Mouse (Mus musculus) neural tube, embryonic 15.5 days (tissue): ENCODE results near the gene Mast4. TPM values are rescaled to one million over a fixed set of nuclear protein-coding genes. Genes with fewer than 3 reads are reported as not detected.
A peak's percentile ranks its signal among the peaks of the same experiment; 100 is the strongest.

Source experiments
- ATAC-seq: fragments of 200-750 bp; cut with Nextera tagmentation; 2 replicates; pipeline ENCODE4 v1.8.0; 2017; ENCODE audit warnings: mild to moderate bottlenecking, moderate TSS enrichment, moderate library complexity; ENCODE audit not compliant: low FRiP score
- H3K27ac ChIP-seq: fragments of 300-500 bp; sonication (generic); replicated peaks from 2 replicates; pipeline ENCODE4 v1.5.1; 2015; ENCODE audit warnings: mild to moderate bottlenecking, inconsistent platforms
- H3K27me3 ChIP-seq: fragments of 300-500 bp; sonication (generic); replicated peaks from 2 replicates; pipeline ENCODE4 v1.6.1; 2015; ENCODE audit warnings: inconsistent platforms
- H3K36me3 ChIP-seq: fragments of 300-500 bp; sonication (generic); 2 replicates; pipeline ENCODE4 v1.6.1; 2015; ENCODE audit warnings: inconsistent platforms
- H3K4me1 ChIP-seq: fragments of 300-500 bp; sonication (generic); 2 replicates; pipeline ENCODE4 v1.6.1; 2015; ENCODE audit warnings: inconsistent platforms
- H3K4me2 ChIP-seq: fragments of 300-500 bp; sonication (generic); 2 replicates; pipeline ENCODE4 v1.6.1; 2015; ENCODE audit warnings: inconsistent platforms, mild to moderate bottlenecking, moderate library complexity
- H3K4me3 ChIP-seq: fragments of 300-500 bp; sonication (generic); replicated peaks from 2 replicates; pipeline ENCODE4 v1.5.1; 2015; ENCODE audit warnings: mild to moderate bottlenecking, inconsistent platforms
- H3K9ac ChIP-seq: fragments of 300-500 bp; sonication (generic); replicated peaks from 2 replicates; pipeline ENCODE4 v1.6.1; 2015; ENCODE audit warnings: mild to moderate bottlenecking, inconsistent platforms
- H3K9me3 ChIP-seq: fragments of 300-500 bp; sonication (generic); replicated peaks from 2 replicates; pipeline ENCODE4 v1.6.1; 2016; ENCODE audit warnings: inconsistent platforms
- WGBS: fragments of 180-500 bp; shearing (Covaris S2); methylation state at CpG from one replicate; pipeline ENCODE4 v1.1.7; 2015; ENCODE audit warnings: mixed read lengths; 5-methylcytosine and 5-hydroxymethylcytosine counted together
- polyA plus RNA-seq: library from polyadenylated mRNA; unstranded; fragments of >200 nt; fragmentation: Nextera tagmentation; extraction: Ambion mirVana; gene quantifications from 2 replicates; pipeline ENCODE4 v1.2.1, GENCODE M21; 2015

The Mast4 gene
- polyA plus RNA-seq, 1 experiment from 2014 or later, result 24.7 TPM

DNA sequence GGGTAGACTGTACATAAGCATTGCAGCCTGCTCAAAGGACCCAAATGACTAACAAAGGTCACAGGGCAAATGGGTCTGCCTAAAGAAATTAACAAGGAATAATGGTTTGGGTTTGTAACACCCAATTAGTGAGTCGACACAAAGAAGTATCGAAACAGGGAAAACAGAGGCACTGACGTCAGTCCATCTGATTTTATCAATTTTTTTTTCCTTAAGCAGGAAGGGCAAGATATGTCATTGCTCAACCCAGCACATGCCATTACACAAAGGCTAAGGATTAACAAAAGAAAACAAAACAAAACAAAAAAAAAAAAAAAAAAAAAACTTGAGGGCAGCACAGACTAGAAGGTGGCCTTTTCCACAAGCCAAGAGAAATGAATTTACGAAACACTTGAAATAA, 487.8 kb downstream of the Mast4 start:
- 88% methylated on average over 4 of the region's 4 CpGs for WGBS
- Histone ChIP-seq H3K4me3 (no peak overlapping the region), H3K9me3 (no peaks in the 10 kb centered on the region), H3K4me2 (no peak overlapping the region), H3K27ac (no peak overlapping the region), H3K9ac (no peak overlapping the region), H3K36me3 (no peaks in the 10 kb centered on the region), H3K27me3 (no peaks in the 10 kb centered on the region), H3K4me1 (0 out of 2 replicates have a peak, but pooled peaks cover 4% of the 10 kb centered on the region)
- ATAC-seq, result no peak

DNA sequence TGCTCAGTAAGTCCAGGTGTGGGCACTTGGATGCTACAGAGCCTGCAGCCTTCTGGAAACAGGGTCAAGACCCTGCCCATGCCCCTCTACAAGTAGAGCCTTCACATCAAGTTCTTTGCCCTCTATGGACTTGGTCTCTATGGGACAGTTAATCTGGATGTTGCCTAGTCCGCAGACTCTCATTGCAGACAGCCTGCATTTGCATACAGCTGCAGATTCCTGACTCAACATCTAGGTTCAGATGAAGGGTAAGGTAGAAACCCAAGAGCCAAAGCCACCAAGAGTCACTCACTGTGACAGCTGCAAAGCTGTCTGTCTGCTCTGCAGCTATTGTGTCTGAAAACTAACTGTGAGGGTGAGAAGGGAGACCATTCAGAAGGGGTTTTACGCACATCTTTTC, 491.6 kb downstream of the Mast4 start:
- Histone ChIP-seq H3K4me2 (no peak overlapping the region), H3K4me3 (no peak overlapping the region), H3K9ac (no peak overlapping the region), H3K27ac (no peak overlapping the region), H3K27me3 (no peaks in the 10 kb centered on the region), H3K4me1 (0 out of 2 replicates have a peak, but pooled peaks cover 4% of the 10 kb centered on the region), H3K36me3 (no peaks in the 10 kb centered on the region), H3K9me3 (no peaks in the 10 kb centered on the region)
- 45% methylated on average over 2 of the region's 2 CpGs for WGBS
- no peak for ATAC-seq

DNA sequence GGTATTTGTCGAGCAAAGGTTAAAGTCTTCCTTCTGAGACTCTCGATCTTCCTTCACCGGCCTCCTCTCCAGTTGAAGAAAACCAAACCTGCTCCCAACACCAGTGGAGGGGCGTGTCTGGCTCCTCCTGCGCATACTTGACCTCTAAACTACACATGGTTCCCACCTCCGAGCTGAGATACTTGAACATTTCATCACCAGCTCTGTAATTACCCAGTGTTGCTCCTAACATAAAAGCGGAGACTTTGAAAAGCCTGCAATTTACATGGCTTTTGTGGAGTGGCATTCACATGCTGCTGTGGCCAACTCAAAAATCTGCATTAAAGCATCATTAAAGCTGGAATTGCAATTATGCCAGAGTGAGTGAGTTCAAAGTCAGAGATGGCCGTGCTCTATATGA, 492.1 kb downstream of the Mast4 start:
- WGBS, result 50% methylated on average over 8 of the region's 8 CpGs
- Histone ChIP-seq H3K36me3 (no peaks in the 10 kb centered on the region), H3K27ac (no peak overlapping the region), H3K9ac (no peak overlapping the region), H3K4me3 (no peak overlapping the region), H3K4me2 (no peak overlapping the region), H3K27me3 (no peaks in the 10 kb centered on the region), H3K4me1 (0 out of 2 replicates have a peak, but pooled peaks cover 4% of the 10 kb centered on the region), H3K9me3 (no peaks in the 10 kb centered on the region)
- ATAC-seq, result no peak

DNA sequence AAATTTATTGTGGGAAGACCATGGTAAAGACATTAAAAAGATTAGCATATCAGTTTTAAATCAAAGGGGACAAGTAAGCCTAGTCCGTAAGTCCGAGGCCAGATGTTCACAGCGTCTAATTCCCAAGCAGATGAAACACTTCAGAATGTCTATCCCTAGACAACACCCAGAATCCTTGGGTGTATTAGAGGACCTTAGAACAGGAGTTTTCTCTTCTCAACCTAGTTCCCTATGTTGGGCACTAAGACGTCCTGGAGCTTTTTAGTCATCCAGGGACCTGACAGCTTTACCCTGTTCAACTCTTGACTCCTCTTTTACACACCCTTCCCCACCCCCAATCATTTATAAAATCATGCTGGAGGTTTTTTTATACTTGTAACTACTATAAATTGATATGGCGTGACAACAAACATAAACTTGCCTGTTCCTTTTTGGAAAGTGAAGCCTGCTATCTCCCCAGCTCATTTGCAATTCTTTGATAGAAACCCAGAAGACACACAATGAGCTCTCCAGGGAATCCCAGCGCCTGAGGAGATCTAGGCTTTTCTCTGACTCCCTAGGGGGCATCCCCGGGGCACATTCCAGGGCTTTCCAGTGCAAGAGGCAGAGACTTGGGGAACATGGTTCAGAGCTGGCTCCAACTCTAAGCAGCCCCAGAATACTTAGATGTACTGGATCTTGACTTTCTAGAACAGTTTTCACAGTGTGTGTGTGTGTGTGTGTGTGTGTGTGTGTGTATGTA, 494.4 kb downstream of the Mast4 start:
- H3K4me3 ChIP-seq, result no peak overlapping the region
- 29% methylated on average over 7 of the region's 7 CpGs for WGBS
- H3K27ac ChIP-seq, result no peak overlapping the region
- ATAC-seq, result no peak
- H3K27me3 ChIP-seq, result no peaks in the 10 kb centered on the region
- no peaks in the 10 kb centered on the region for H3K9me3 ChIP-seq
- H3K9ac ChIP-seq, result no peak overlapping the region
- no peak overlapping the region for H3K4me2 ChIP-seq
- peaks cover 7% of the 10 kb centered on the region; the same call in 1 of the 2 replicates for H3K4me1 ChIP-seq
- no peaks in the 10 kb centered on the region for H3K36me3 ChIP-seq

DNA sequence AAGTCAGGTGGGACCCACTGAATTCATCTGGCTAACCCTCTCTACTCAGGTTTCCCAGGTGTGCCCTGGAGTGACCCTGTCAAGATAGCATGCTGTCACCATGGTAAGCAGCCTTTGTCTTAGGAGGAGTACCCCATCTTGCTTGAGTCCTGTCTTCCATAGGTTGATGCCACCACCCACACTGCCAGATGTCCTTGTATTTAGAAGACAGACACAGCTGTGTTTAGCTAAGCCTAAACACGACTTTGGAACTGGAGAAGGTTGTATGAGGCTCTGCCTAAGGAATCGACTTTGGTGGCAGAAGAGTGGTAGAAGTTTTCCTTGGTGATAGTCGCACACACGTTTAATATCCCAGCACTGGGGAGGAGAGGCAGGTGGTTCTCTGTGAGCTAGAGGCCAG, 496.9 kb downstream of the Mast4 start:
- Histone ChIP-seq H3K27me3 (no peaks in the 10 kb centered on the region), H3K36me3 (no peaks in the 10 kb centered on the region), H3K4me3 (no peak overlapping the region), H3K9ac (no peak overlapping the region), H3K4me2 (no peak overlapping the region), H3K4me1 (peaks cover 4% of the 10 kb centered on the region; the same call in 1 of the 2 replicates), H3K27ac (no peak overlapping the region), H3K9me3 (no peaks in the 10 kb centered on the region)
- 76% methylated on average over 4 of the region's 4 CpGs for WGBS
- ATAC-seq, result no peak

DNA sequence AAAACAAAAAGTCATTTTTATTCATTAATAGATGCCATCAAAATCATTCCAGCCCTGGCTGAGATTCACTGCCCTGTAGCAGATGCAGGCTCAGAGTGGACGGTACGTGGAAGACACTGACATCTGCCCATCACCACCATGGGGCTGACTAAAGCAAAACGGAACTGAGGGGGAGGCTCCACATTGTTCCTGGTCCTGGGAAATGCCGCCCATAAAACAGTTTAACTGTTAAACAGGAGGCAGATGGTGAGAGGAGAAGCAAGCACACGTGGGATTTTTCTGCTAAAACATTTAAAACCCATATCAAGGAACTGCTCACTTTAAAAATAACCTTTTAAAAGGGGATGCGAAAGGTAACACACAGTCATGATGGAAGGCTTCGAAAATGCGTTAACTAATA, 499.0 kb downstream of the Mast4 start:
- 37% methylated on average over 8 of the region's 8 CpGs for WGBS
- H3K4me1 ChIP-seq, result peaks cover 3% of the 10 kb centered on the region; the same call in 1 of the 2 replicates
- no peaks in the 10 kb centered on the region for H3K9me3 ChIP-seq
- no peaks in the 10 kb centered on the region for H3K27me3 ChIP-seq
- no peaks in the 10 kb centered on the region for H3K36me3 ChIP-seq
- no peak for ATAC-seq
- H3K9ac ChIP-seq, result no peak overlapping the region
- H3K4me3 ChIP-seq, result no peak overlapping the region
- H3K27ac ChIP-seq, result no peak overlapping the region
- no peak overlapping the region for H3K4me2 ChIP-seq

DNA sequence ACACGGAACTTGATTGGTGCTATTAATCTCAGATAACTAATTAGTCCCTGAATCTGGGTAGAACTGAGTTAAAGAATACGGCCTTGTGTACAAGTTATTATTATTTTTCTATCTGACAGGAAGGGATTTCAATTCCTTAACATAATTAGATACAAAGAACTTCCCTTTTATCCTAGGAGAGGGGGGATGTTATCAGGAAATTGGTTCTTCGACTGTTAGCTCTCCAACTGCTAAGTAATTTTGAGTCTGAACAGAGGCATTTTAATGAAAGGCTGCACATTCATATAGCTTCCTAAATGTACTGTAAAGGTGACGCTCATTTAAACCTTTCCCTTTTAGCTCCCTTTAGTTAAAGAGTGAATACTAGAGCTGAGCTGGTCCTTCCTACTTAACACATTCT, 516.0 kb downstream of the Mast4 start:
- no peaks in the 10 kb centered on the region for H3K36me3 ChIP-seq
- WGBS, result 78% methylated on average over 4 of the region's 4 CpGs
- no peak for ATAC-seq

DNA sequence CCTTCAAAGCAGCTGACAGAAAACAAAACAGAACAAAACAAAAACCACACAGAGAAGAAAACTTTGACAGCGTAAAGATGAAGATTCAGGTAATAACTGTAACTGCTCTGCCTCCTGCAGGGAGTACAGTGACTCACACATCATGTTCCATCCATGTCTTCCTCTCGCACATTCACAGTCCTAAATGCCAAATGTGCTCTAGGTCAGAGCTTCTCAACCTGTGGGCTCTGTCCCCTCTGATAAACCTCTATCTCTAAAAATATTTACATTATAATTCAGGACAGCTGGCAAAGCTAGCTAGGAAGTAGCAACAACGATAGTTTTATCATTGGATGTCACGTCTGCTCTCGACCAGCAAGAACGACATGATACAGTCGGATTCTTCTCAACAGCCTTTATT, 517.6 kb downstream of the Mast4 start:
- no peaks in the 10 kb centered on the region for H3K27me3 ChIP-seq
- H3K4me3 ChIP-seq, result no peak overlapping the region
- H3K9me3 ChIP-seq, result no peaks in the 10 kb centered on the region
- no peak for ATAC-seq
- H3K4me1 ChIP-seq, result peaks cover 24% of the 10 kb centered on the region
- H3K4me2 ChIP-seq, result no peak overlapping the region
- 92% methylated on average over 7 of the region's 7 CpGs for WGBS
- no peak overlapping the region for H3K9ac ChIP-seq
- H3K36me3 ChIP-seq, result no peaks in the 10 kb centered on the region
- H3K27ac ChIP-seq, result no peak overlapping the region

More for the DNA sequence above, 516.0 kb downstream of the Mast4 start:
- no peak overlapping the region for H3K4me3 ChIP-seq
- H3K27me3 ChIP-seq, result no peaks in the 10 kb centered on the region
- no peak overlapping the region for H3K27ac ChIP-seq
- peaks cover 14% of the 10 kb centered on the region for H3K4me1 ChIP-seq
- no peak overlapping the region for H3K4me2 ChIP-seq
- H3K9me3 ChIP-seq, result no peaks in the 10 kb centered on the region
- H3K9ac ChIP-seq, result no peak overlapping the region

DNA sequence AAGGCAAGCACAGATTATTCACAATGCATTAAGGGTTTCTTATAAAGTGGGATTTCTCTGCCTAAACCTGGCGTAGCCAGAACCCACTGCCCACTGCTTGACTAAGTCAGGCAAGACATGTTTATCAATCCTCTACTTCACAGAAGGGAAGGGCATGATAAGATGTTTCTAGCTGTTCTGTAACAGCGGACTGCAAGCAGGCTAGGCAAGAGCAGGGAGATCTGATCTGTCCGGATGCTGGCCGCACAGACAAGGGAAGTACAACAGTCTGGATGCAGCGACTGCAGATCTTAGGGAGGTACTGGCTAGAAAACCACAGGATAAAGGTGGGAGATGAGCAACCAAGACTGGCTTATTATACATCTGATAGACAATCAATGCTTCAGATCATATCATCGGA, 519.1 kb downstream of the Mast4 start:
- H3K4me3 ChIP-seq, result no peak overlapping the region
- H3K36me3 ChIP-seq, result no peaks in the 10 kb centered on the region
- no peaks in the 10 kb centered on the region for H3K9me3 ChIP-seq
- H3K4me2 ChIP-seq, result no peak overlapping the region
- no peak for ATAC-seq
- WGBS, result 89% methylated on average over 6 of the region's 6 CpGs
- H3K9ac ChIP-seq, result no peak overlapping the region
- peaks cover 40% of the 10 kb centered on the region for H3K4me1 ChIP-seq
- H3K27me3 ChIP-seq, result no peaks in the 10 kb centered on the region
- no peak overlapping the region for H3K27ac ChIP-seq

DNA sequence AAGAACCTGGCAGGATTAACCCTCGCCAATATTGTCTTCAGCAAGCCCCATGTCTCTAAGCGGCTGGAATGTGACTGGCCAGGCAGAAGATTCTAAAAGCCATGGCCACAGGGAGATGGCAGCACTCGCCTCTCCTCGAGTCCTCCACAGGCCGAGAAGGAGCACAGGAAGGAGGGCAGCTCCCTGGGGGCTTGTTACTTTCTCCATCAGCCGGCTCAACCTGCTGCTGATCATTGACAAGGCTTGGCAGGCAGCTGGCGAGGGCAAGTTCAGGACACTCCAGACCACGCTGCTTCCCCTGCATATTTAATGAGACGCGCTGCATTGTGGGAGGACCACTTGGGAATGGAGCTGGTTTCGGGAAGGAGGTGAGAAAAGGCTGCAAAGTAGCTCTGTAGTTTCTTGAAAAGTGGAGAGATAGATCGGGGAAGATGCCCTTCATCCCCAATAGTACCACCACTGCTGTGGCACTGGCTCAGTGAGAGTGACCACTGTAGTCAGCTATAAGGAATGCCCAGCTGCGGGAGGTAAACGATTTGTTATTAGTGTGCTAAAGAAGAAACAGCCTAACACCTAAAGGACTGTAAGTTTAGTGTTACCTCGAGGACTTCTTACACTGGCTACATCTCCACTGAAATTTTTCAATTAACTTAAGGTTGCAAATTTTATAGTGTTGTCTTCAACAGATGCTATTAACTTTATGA, 523.0 kb downstream of the Mast4 start:
- Histone ChIP-seq H3K4me1 (peaks cover 44% of the 10 kb centered on the region), H3K27ac (peak overlapping the region; percentile 19), H3K27me3 (no peaks in the 10 kb centered on the region), H3K4me2 (peak overlapping the region; percentile 65), H3K36me3 (no peaks in the 10 kb centered on the region), H3K9ac (0 out of 2 replicates have a peak overlapping the region, but pooled peaks have one; percentile 8), H3K4me3 (peak overlapping the region; percentile 36), H3K9me3 (no peaks in the 10 kb centered on the region)
- WGBS, result 2% methylated on average over 15 of the region's 15 CpGs
- ATAC-seq, result peak; percentile 61

DNA sequence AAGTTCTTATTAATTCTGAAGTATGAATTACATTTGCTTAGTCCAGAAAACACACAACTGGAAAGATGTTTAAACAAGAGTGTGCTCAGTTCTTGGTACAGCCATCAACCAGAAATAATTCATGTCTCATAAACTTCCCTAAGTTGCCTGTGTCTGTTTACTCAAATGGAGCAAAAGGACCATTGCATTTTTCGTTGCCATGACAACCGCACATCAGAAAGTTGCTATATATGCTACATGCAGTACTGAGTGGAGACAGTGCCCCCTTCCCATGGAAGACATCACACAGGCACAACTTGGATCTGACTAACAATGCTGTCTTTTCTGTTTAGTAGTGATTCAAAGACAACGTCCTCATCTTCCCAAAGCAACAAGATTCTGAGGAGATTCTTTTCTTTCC, 527.6 kb downstream of the Mast4 start:
- H3K4me1 ChIP-seq, result peaks cover 19% of the 10 kb centered on the region
- no peak overlapping the region for H3K4me3 ChIP-seq
- H3K27me3 ChIP-seq, result no peaks in the 10 kb centered on the region
- H3K9me3 ChIP-seq, result no peaks in the 10 kb centered on the region
- ATAC-seq, result no peak
- H3K4me2 ChIP-seq, result no peak overlapping the region
- H3K27ac ChIP-seq, result no peak overlapping the region
- WGBS, result 86% methylated on average over 3 of the region's 3 CpGs
- H3K36me3 ChIP-seq, result no peaks in the 10 kb centered on the region
- no peak overlapping the region for H3K9ac ChIP-seq

DNA sequence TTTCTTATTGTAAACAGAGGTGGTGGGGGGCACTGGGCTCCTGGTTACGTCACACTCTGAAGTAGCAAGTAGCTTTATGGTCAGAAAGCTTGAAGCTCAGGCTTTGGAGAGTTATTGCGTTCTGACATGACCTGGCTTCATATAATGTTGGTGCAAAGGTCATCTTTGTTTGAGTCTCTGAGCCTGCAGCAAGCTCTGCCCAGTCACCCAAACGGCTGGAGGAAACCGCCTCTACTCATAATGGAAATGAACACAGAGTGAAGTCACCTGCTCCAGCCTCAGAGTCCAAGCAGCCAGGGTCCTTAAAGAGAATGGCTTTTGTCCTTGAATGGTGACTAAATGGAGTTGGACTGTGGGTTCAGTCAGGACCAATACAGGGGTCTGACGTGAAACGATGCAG, 529.1 kb downstream of the Mast4 start:
- 80% methylated on average over 6 of the region's 6 CpGs for WGBS
- no peak for ATAC-seq
- no peak overlapping the region for H3K4me2 ChIP-seq

More for the DNA sequence above, 529.1 kb downstream of the Mast4 start:
- Histone ChIP-seq H3K9me3 (no peaks in the 10 kb centered on the region), H3K9ac (no peak overlapping the region), H3K27me3 (no peaks in the 10 kb centered on the region), H3K36me3 (no peaks in the 10 kb centered on the region), H3K4me1 (peaks cover 4% of the 10 kb centered on the region; the same call in 1 of the 2 replicates), H3K4me3 (no peak overlapping the region), H3K27ac (no peak overlapping the region)
